ENCODE assay signal across 16 mouse cellular contexts in genomic region chr8:44978622-44979021, GRCm38 (mm10). TPM values are rescaled to one million over a fixed set of nuclear protein-coding genes. Genes with fewer than 3 reads are reported as not detected.
DNase-seq lines count a peak whose midpoint lies in the region; ATAC-seq and TF ChIP-seq lines count a peak whose summit lies in the region.
"Had no signal": no experiment of that assay in that cellular context is flagged by ENCODE, and none has a peak within 500 bp of the region (broad histone marks: within the 10 kb centered on the region; RNA-seq: fewer than 3 reads in every experiment).

No protein-coding gene starts in this region.

- H3K9me3 ChIP-seq in heart, embryonic 13.5 days, result no peaks in the 10 kb centered on the region
- no peaks in the 10 kb centered on the region for H3K9me3 ChIP-seq in lung, postnatal 0 days (ENCODE audit: low read length)
- H3K9me3 ChIP-seq in stomach, embryonic 15.5 days, result no peaks in the 10 kb centered on the region
- H3K9me3 ChIP-seq in midbrain, embryonic 10.5 days (replicated peaks), result no peaks in the 10 kb centered on the region
- H3K9me3 ChIP-seq: midbrain, embryonic 12.5 days had no signal

- H3K27me3 ChIP-seq in heart, embryonic 13.5 days (replicated peaks), result no peaks in the 10 kb centered on the region
- H3K27me3 ChIP-seq in lung, postnatal 0 days (replicated peaks; ENCODE audit: insufficient read depth, low read length), result no peaks in the 10 kb centered on the region
- no peaks in the 10 kb centered on the region for H3K27me3 ChIP-seq in stomach, embryonic 15.5 days (replicated peaks)
- H3K27me3 ChIP-seq in midbrain, embryonic 10.5 days (ENCODE audit: low read depth, poor library complexity, severe bottlenecking), result no peaks in the 10 kb centered on the region

- peak overlapping the region; percentile 32 for H3K4me2 ChIP-seq in heart, embryonic 13.5 days
- no peak overlapping the region for H3K4me2 ChIP-seq in lung, postnatal 0 days (replicated peaks; ENCODE audit: low read depth, low read length)
- H3K4me2 ChIP-seq in stomach, embryonic 15.5 days, result no peak overlapping the region
- H3K4me2 ChIP-seq: midbrain, embryonic 12.5 days had no signal

- no peak for TF ChIP-seq POLR2A in embryonic fibroblast, embryonic 13.5 days (IDR thresholded peaks at IDR 0.05; ENCODE audit: low read depth, low read length)

- no peaks in the 10 kb centered on the region for H3K36me3 ChIP-seq in heart, embryonic 13.5 days
- no peaks in the 10 kb centered on the region for H3K36me3 ChIP-seq in lung, postnatal 0 days (ENCODE audit: insufficient read depth, low read length)
- H3K36me3 ChIP-seq in stomach, embryonic 15.5 days, result no peaks in the 10 kb centered on the region
- peaks cover 7% of the 10 kb centered on the region; the same call in 1 of the 2 replicates for H3K36me3 ChIP-seq in midbrain, embryonic 10.5 days
- H3K36me3 ChIP-seq: midbrain, embryonic 12.5 days had no signal

- no peak for DNase-seq in heart, adult 9 months (ENCODE audit: low spot score in 2 of 2)
- DNase-seq in lung, postnatal 0 days (ENCODE audit: low spot score), result peak; percentile 68
- DNase-seq in lung, postnatal 14 days, result no peak
- DNase-seq in midbrain, embryonic 10.5 days (ENCODE audit: low spot score), result no peak
- no peak for DNase-seq in embryo, embryonic 11 days
- DNase-seq: cerebellum, adult 2 months; forebrain, postnatal 0 days; gastrocnemius, adult 2 months; lung, adult 2 months; retina, postnatal 1 day; thymus, postnatal 25 days had no signal

- no peak for TF ChIP-seq CTCF in lung, postnatal 0 days (IDR thresholded peaks at IDR 0.05)
- TF ChIP-seq CTCF in embryonic fibroblast, embryonic 13.5 days (IDR thresholded peaks at IDR 0.05; ENCODE audit: borderline replicate concordance, insufficient read depth, low read length), result no peak

- TF ChIP-seq EP300 in lung, postnatal 0 days (IDR thresholded peaks at IDR 0.05), result no peak

- peaks cover 94% of the 10 kb centered on the region for H3K4me1 ChIP-seq in heart, embryonic 13.5 days
- H3K4me1 ChIP-seq in lung, postnatal 0 days (ENCODE audit: insufficient read depth, low read depth, low read length), result peaks cover 13% of the 10 kb centered on the region
- peaks cover 32% of the 10 kb centered on the region for H3K4me1 ChIP-seq in embryonic fibroblast, embryonic 13.5 days (ENCODE audit: control insufficient read depth, insufficient read depth, low read length)
- peaks cover 23% of the 10 kb centered on the region for H3K4me1 ChIP-seq in stomach, embryonic 15.5 days
- peaks cover 59% of the 10 kb centered on the region for H3K4me1 ChIP-seq in midbrain, embryonic 10.5 days

- 57% methylated on average over 9 of the region's 9 CpGs for WGBS in heart, embryonic 13.5 days
- WGBS in lung, postnatal 0 days, result 46% methylated on average over 9 of the region's 9 CpGs
- WGBS in stomach, embryonic 15.5 days, result 61% methylated on average over 9 of the region's 9 CpGs
- WGBS in midbrain, embryonic 10.5 days, result 90% methylated on average over 9 of the region's 9 CpGs

- H3K27ac ChIP-seq in heart, embryonic 13.5 days (replicated peaks), result peak overlapping the region; percentile 96
- H3K27ac ChIP-seq in lung, postnatal 0 days (ENCODE audit: low read length), result no peak overlapping the region
- peak overlapping the region; percentile 93 for H3K27ac ChIP-seq in embryonic fibroblast, embryonic 13.5 days (ENCODE audit: insufficient read depth, low read length)
- H3K27ac ChIP-seq in stomach, embryonic 15.5 days, result peak overlapping the region; percentile 6; the same call in 1 of the 2 replicates
- H3K27ac ChIP-seq in midbrain, embryonic 10.5 days (replicated peaks), result no peak overlapping the region
- H3K27ac ChIP-seq: midbrain, embryonic 12.5 days had no signal

- no peak for ATAC-seq in heart, embryonic 13.5 days (ENCODE audit: extremely low read depth, insufficient number of reproducible peaks, low FRiP score, low TSS enrichment)
- ATAC-seq in lung, postnatal 0 days, result peak; percentile 62
- no peak for ATAC-seq in stomach, embryonic 15.5 days (ENCODE audit: insufficient read depth, low FRiP score, low read depth)
- ATAC-seq: forebrain, postnatal 0 days had no signal

- no peak overlapping the region for H3K4me3 ChIP-seq in heart, embryonic 13.5 days
- H3K4me3 ChIP-seq in lung, postnatal 0 days (ENCODE audit: low read depth, low read length), result no peak overlapping the region
- no peak overlapping the region for H3K4me3 ChIP-seq in embryonic fibroblast, embryonic 13.5 days (ENCODE audit: insufficient read depth, low read length)
- H3K4me3 ChIP-seq in stomach, embryonic 15.5 days (replicated peaks), result no peak overlapping the region
- H3K4me3 ChIP-seq in midbrain, embryonic 10.5 days, result no peak overlapping the region
- H3K4me3 ChIP-seq: gastrocnemius, adult 2 months; midbrain, embryonic 12.5 days; myocyte had no signal

- H3K9ac ChIP-seq in heart, embryonic 13.5 days, result peak overlapping the region; percentile 47
- no peak overlapping the region for H3K9ac ChIP-seq in lung, postnatal 0 days (replicated peaks; ENCODE audit: low read depth)
- no peak overlapping the region for H3K9ac ChIP-seq in stomach, embryonic 15.5 days
- H3K9ac ChIP-seq: forebrain, postnatal 0 days; midbrain, embryonic 12.5 days had no signal

RNA-seq across cellular contexts. Expression of gene Fat1, which starts 43.4 kb away (rescaled TPM):
- 10.7 and 11.8 TPM in 2 replicates for polyA plus RNA-seq in heart, embryonic 13.5 days (2015; fragmentation: Nextera tagmentation; extraction: Ambion mirVana)
- 7.2 and 7.3 TPM in 2 replicates for polyA plus RNA-seq in lung, postnatal 0 days (2015; fragmentation: Nextera tagmentation; extraction: Ambion mirVana)
- polyA plus RNA-seq in embryonic fibroblast, embryonic 13.5 days (2011; ENCODE audit: insufficient read length, low read depth, missing spikeins), result 245 and 297 TPM in 2 replicates
- 14.5 and 18.2 TPM in 2 replicates for polyA plus RNA-seq in stomach, embryonic 15.5 days (2015; fragmentation: Nextera tagmentation; extraction: Ambion mirVana)
- 13.2 and 15.6 TPM in 2 replicates for polyA plus RNA-seq in midbrain, embryonic 10.5 days (2016; fragmentation: Nextera tagmentation; extraction: Ambion mirVana)

Comparison
In these comparisons a context has a peak if more than half of its experiments do, and no peak if none do; other contexts are left out.
1. H3K27ac ChIP-seq: peak in heart, embryonic 13.5 days (single experiment), embryonic fibroblast, embryonic 13.5 days (single experiment) and stomach, embryonic 15.5 days (single experiment); none in lung, postnatal 0 days (single experiment) and midbrain, embryonic 10.5 days (single experiment).
2. RNA of gene Fat1, which starts 43.4 kb away (polyA plus RNA-seq): 245 to 297 TPM in embryonic fibroblast, embryonic 13.5 days; 14.5 to 18.2 TPM in stomach, embryonic 15.5 days, 13.2 to 15.6 TPM in midbrain, embryonic 10.5 days, 10.7 to 11.8 TPM in heart, embryonic 13.5 days and 7.2 to 7.3 TPM in lung, postnatal 0 days; every median in the first group is over 10 times any median in the second.